Mouse (Mus musculus) heart, postnatal 4 days (tissue): ENCODE measurements at regions not wholly inside any gene's neighbourhood (a gene's known extent, or its start where the extent isn't known, plus 50 kb on each side); places are given as distances from the start of the nearest gene placed in this dataset.

Experiments
- DNase-seq: peaks from one replicate; pipeline ENCODE4 v3.0.0; 2021

DNA sequence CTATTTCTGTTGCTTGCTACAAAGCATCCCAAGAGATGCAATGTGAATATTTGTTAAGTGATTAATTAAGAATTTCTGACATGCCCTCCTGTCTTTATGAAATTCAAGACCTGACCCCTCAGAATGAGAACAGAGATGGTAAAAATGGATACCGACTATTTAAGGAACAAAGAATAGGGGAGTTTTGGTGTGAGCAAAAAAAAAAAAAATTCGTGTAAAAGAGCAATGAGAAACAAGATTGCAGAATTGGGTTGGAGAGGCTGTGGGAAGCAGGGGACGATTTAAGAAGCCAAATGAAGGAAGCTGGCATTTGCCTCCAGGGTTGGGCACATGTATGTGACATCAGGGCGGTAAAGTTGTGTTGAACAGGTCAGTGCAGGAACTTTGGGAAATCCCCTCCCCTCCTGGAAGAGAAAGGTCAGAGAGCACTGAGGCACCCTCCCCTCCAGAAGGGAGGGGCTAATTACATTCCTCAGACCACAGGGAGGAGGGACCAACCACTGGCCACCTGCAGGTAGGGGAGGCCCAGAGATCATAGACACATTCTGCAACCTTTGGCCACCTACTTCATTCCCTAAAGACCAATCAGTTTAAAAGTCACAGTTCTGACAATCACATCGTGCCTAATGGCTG, 212.3 kb upstream of the Ankrd55 start:
- DNase-seq, result no peak

DNA sequence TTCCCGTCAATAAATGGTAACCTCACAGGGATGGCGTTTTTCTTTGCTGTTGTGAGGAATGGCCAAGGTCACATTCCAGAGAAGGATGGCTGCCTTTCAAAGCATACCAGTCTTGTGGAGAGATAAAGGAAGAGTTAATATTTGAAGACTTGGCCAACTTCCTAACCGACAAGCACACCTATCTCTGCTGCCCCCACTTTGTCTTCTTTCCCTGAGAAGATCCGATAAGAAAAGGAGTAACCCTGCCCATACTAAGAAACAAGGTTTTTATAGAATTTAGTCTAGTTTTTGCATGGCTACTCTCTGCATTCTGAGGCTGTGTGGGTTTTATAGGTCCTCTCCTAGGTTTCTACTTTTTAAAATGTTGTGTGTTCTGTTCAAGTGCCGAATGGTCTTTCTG, 210.2 kb upstream of the Ankrd55 start:
- DNase-seq, result no peak

DNA sequence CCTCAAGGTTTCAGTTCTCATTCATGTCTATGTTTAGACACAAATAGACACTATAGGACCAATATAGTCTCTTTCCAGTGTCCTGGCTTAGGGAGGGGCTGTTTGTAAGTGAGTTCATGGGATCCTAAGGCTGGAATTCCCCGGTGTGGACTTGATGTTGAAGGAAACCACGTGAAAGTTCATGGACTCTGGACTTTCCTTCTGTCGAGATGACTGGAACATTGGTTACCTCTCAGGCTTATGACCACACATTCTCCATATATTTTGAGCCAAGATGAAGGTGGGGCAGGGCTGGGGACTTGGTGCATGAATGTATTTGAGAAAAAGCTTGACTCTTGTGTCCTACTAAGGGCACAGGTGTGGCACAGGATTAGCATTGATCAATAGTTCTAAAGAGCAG, 206.3 kb upstream of the Ankrd55 start:
- DNase-seq, result no peak

DNA sequence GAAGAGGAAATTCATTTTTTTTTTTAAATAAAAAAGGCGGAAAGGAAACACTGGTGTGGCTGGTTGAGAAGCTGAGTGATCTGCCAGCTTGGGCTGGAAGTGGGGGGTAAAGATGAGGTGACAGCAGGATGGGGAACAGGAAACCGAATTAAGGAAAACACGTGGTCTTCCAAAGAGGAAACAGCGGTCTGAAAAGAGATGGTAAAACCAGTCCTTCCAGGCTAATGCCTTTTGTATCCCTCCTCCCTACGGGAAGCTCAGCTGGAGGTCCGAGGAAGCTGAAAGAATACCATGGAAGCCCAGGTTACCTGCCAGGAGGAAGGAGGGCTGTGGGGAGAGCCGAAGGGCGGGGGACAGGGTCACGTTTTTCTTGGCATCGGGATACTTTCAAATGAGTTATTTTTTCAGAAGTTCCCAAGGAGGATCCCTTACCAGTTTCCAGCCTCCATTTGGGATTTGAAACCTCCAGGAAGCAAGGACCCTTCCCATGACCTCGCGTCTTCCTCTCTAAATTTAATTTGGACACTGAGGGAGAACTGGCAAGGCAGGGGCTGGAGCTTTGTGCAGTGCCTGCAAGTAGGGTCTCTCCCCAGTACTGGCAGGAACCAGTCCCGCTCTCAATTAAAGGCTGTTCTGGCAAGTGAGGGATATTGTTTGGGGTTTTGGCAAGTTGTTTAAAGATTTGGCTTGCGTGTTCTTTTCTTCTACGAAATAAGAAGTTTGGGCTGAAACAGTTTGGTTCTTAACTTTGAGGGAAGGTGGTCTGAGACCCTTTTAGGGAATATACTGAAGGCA, 203.6 kb upstream of the Ankrd55 start:
- DNase-seq, result peak; percentile 38

DNA sequence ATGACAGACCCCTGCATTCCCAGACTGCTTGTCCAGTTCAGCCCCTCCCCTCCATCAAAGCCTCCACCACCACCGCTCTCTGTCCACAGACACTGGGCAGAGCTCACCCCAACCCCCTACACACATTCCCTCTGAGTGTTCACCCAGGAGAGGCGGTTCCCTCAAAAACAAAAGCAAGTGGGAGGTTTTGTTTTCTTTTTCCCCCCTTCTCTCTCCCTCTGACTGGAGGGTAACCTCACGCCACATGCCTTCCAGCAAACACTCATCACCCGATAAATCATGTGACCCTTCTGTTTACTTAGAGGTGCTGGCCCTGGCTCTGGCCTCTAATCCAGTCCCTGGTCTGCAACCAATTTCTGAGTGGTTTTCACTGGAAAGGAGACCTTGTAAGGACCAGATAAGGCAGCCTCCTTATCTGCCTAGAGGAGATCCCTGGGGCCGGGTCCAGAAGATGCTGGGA, 199.9 kb upstream of the Ankrd55 start:
- peak; percentile 54 for DNase-seq

DNA sequence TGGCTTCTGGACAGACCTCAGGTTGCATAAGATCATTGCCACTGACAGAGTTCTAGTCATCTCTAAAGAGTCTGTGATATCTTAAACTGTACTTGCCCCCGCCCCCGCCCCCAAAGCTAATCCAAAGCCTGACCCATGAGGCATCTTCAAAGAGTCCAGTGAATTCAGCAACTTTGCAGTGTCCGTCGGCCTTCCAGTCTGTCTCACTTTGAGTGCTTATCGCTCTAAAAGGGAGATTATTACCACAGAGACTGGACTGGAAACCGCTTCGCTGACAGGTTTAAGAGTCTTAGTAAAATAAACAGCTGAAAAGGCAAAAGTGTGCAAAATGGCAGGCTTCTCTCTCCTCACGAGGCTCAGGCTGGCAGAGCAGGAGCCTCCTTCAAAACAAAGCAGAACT, 197.5 kb upstream of the Ankrd55 start:
- no peak for DNase-seq

DNA sequence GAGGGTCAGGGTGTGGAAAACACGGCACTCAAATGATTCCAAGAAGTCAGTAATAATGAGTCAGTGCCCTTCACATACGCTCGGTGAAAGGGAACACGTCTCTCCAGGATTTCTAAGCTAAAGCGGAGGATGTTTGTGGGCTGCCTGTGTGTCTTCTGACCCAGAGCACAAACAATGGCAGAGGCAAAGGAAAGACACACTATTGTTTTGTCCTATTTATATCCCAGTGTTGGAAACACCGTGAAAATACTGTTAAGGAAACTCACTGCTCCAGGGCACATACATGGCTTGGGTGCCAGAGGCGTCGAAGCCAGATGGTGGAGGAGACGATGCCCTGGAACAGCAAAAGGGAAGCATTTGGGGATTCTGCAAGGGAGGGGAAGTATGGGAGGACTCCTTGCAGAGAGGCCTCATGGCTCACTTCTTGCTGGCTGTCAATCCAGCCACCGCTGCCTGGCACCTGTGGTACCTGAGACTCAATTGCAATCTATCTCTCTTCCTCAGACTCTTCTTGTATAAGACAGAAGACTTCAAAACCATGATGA, 192.6 kb upstream of the Ankrd55 start:
- DNase-seq, result no peak

DNA sequence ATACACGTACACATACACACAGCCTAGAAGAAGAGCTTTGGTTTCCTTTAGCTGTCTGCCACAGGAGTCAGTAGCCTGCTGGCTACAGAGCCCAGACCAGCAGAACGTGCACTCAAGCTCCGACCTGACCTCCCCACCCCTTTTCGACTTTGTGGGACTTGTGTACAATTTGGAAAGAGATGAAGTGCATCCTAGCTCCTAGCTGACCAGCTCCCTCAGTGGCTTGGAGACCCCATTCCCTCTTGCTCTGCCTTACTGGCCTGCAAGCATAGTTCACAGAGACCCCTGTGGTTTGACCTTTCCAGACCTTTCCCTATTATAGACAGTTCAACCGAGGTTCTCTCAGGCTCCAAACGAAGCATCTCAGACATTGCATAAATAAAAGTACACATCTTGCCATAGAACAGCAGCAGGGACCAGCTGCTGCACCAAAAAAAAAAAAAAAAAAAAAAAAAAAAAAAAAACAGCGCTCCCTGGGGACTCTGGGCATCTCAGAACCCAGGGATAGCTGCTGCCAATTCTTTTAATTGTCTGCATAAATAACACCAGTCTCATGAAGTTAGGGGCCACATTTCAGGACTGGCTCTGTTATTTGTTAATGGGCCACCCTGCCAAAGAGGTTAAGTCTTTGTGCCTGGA, 188.2 kb upstream of the Ankrd55 start:
- no peak for DNase-seq

DNA sequence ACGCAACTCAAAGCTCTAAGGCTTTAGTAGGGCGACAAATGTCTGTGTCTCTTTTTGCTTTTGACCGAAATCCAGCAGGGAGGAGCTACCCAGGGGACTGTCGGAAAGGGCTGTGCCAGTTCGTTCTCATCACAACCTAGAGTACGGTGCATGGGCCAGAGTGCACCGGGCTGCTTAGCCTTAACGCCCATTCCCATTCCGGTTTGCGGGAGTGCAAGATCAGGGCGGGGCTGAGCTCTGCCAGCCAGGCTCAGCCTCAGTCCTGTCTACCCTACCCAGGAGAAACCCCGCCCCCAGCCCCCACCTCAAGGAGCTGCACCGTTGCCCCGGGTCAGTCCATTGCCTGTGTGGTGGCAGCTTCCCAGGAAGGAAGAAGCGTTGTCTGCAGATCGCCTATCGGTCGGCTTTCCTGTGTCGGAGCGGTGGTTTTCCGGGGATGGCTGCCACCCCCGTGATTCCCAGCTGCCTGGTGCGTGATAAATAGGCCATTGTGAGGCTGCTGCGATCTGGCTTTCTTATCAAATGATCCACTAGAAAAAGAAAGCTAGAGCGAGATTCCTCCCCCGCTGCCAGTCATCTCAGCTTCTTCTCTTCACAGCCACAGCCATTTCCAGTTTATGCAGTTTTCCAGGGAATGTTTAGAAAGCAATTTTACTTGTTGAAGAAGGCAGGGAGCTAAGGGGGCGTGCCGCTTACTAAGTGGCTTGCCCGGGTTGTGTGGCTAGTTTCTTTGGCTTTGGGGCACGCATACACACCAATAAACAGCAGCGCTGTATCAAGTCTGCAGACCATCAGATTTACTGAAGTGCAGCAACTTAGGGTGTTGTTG, 187.4 kb upstream of the Ankrd55 start:
- DNase-seq, result peak; percentile 69

DNA sequence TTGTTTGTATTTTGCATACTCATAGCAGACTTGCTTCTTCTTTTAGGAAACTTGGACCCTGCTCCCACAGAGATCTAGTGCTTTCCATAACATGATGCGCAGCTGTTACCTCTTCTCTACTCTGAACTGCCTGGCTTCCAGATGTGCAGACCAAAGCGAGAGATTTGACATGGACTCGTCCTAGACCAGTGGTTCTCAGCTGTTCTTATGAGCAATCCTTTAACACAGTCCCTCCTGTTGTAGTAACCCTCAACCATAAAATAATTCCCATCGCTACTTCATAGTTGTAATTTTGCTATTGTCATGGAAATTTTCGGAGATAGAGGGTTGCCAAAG, 186.9 kb upstream of the Ankrd55 start:
- DNase-seq, result no peak

DNA sequence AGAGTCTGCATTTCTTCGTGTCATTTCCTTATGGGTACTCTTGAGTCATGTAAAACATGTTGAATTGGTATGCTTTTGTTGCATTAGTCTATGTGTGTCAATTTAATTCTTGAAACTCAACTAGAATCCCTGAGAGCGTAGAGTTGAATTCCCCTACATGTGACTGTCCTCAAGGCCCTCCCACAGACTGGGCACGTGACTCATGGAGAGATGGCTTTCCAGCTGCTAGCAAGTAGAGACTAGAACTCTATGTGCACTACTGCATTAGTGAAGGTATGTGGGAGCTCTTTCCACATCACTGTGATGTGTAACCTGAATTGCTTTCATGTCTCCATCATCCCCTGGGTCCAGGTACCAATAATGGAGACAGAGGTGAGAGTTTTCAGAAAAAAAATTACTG, 182.3 kb upstream of the Ankrd55 start:
- no peak for DNase-seq

DNA sequence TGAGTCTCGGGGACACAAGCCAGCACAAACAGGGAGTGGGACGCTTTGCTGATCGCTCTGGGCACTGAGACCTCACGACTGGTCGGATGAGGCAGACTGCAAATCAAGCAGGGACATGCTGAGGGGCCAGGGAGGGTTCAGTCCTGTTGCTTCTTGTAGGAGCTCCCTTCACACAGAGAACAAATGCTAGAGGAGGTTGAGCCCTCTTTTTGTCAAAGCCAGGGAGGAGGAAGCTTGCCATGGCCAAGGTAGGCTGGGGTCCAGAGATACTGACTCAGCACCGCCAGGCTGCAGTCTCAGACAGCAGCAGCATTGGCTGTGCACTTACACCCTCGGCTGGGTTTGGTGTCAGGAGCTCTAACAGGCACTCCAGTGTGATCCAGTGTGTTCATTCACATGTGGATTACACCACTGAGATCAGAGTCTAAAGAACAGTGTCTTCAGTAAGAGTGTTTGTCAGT, 173.5 kb upstream of the Ankrd55 start:
- DNase-seq, result peak; percentile 43

DNA sequence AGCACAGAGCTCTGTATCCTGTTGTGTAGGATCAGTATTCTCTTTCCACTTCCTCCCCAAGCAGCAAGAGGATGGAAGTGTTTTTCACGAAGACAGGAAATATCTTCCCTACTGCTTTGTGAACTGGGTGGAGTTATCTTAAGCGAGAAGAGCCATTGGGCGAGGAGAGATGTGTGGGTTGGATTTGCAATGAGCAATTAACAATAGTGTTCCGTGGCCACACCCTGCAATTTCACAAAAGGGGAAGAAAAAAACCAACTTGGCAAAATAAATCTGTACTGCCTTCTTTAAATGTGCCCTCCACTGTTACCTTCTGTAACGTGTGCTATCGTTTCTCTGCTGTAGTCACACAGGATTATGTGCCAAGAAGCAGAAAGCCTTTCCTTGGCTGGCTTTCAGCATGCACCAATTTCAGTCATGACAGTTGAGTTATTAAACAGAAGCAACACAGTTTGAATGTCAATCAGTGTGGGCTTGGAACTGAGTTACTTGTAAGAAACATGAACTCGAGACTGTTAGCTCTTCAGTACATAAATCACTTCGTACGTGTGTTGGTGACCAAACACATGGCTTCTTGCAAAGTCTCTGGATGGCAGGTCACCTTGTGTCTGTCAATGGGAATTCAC, 172.0 kb upstream of the Ankrd55 start:
- DNase-seq, result no peak

DNA sequence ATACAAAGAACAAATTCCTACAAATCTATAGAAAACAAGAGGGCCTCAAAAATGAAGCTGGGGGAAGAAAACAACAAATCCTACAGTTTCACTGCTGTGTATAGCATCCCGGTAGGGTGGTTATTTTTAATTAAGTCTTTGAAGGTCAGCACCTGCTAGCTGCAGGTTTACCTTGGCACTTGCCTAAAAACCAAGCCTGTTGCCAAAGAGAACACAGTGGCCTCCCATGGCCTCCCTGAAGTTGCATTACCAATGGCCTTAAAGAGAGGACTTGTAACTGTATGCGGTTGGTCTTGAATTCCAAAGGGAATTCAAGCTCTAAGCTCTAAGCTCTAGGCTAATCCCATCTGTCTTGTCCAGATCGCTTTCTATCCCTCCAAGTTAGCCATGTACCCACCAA, 169.7 kb upstream of the Ankrd55 start:
- no peak for DNase-seq

DNA sequence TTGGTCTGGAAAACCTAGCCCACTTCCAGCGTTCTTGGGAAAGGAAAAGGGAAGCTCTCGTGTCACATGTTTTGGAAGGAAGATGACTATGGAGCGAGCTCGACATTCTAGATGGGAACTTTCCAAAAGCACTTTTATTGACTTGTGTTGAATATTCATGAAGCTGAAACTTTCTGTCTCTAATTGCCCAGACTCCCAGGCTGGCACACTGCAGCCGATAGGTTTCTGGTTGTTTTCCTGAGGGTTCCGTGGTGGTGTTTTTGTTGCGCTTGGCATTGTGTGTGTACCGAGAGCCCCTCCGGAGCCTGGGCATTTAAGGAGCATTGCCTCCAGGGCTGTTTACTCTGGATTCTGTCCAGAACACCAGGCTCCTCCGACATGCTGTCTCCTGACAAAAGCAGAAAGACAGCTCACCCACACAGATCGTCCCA, 168.6 kb upstream of the Ankrd55 start:
- DNase-seq, result no peak

DNA sequence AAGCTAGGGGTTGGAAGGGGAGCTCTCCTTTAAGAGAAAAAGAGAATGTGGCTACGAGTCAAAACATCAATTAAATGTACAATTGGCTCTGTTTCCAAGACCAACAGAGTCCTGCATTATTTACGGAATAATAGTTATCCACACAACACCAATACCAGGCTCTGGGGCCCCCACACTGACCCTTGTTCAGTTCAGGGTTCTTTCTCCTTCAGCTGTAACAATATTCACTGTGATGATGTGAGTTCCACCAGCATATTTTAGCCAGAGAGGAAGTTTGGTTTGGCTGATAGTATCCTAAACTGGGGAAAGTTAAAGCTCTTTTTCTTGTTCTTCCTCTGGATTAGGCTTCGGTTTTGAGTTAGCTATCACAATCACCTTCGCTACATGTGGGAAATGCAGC, 167.9 kb upstream of the Ankrd55 start:
- no peak for DNase-seq

DNA sequence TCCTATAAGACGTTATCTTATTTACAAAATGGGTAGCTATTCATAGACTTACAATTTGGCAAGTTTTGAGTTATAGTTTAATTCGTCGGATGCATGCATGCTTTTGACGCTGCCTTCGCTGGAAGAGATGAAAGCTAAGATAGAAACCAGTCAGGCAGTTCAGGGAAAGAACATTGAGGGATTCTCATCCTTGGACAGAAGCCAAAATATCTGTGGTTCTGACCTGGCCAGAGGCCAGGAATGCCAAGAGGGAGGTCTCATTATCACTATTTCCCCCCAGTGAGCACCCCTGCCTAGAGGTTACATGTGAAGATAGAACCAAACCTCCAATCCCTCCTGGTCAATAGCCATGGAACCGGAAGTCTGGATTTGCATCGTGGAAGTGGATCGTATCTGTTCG, 167.1 kb upstream of the Ankrd55 start:
- no peak for DNase-seq

DNA sequence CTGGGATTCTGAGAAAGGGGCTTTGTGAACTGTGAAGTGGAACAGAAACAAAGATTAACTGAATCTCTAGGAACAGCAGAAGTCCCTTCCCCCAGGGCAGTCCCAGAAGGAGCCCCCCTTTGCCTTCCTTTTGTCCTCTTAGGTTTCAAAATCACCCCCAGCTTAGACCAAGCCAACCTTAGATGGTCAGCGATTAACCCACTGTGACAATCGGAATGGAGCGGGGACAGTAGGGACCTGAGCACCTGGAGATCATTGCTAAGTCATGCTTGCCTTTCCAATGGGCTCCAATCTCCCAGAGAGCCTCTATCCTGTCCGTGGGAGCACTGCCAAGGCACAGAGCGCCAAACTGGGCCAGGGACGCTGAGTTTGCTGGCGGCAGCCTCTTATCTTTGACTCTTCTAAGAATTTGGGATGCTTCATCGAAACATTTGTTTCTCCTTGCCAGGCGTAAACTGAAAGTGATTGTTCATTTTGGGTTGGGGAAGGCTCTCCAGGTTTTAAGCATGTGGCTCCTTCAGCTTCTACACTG, 165.3 kb upstream of the Ankrd55 start:
- peak; percentile 59 for DNase-seq

DNA sequence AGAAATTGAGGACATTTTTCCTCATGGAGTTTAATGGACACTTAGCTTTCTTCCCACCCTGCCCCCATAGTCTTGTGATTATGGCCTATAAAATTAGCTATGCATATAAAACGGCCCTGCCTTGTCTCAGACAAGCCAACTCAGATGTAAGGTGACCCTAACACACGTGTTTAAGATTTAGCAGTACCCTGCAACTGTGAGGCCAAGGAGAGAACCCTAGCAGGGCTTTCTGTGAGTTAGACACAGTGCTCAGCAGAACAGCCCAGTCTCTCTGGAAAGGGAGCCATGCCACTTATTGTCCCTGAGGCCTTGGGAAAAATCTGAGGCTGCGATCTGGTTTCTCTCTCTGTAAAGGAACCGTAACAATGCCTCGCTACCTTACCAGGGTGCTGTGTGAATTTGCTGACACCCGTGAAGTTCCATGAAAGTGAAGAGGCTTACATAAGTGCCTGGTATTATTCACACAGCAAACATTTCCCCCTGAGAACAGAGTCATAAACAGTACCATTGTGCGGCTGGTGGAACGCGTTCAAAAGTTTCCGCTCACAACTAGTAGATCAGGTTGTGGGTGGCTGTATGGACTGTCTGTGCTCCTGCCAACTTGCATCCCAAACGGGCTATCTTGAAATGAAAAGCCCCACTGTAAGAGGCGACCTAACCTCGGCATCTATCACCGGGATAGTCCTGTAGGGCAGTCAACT, 162.3 kb upstream of the Ankrd55 start:
- DNase-seq, result no peak

DNA sequence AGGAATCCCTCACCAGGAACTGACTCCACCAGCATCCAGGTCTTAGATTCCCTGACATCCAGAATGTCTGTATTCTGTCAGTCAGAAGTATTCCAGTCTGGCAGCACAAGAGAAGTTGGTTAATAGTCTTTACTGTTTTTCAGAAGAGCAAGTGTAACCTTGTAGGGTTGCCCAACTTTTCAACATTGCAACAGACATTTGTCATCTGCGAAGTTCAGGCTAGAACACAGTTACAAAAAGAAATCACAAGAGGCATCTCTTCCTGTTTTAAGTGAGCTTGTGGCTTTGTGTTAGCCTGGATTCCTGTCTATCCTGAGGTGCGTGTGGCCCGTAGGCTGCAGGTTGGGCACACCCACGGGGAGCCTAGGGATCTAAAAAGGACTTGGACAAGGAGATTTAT, 158.0 kb upstream of the Ankrd55 start:
- no peak for DNase-seq

DNA sequence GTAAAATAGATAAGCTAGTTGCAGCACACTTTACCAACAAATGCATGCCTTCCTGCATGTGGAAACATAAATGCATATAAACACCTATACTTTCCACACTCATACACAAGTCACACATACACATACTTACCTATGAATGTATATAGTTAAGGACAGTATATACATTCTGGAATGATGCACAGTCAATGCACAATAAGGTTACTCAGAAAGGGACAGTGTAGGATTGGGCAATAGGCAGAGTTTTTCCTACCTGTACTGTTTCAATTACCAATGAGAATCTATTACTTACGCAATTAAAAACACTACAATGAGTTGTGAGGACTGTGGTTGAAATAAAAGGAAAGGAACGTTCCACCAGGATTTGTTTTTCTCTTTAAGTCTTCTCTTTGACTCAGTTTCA, 157.5 kb upstream of the Ankrd55 start:
- DNase-seq, result no peak
